Mouse (Mus musculus): Measurements from ENCODE around the gene 4933415A04Rik.

DNA sequence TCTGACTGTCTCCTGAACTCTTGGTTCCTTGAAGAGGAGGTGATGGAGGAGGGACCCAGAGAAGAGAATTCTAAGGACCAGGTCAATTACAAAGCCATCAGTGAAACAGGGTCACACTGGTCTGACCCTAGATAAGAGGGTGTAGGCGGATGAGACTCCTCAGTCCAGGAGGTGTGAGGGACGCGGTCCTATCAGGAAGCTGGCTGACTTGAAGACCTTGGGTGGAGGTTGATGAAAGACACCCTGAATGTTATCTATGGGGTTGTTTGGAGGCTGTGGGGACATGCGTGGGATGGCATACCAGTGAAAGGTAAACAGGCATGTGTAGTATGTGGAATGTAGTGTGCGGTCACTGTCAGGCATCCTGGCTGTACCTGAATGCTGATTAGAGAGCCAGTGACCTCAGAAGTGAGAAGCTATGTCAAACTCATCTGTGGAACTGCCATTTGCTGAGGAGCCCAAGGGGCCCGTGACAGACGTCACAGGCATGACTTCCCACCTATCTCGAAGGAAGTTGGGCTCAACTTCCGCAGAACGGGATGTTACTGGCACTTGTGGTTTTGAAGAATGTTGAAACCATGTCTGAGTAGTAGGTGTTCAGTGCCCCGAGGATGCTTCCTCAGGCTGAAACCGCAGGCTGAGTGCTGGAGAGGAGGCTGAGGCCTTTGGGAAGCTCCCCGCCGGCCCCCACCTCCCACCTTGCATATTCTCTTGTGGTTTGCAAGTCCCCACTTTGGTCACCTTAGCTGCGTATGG is 43.0 kb upstream of the 4933415A04Rik start:
- TF ChIP-seq CTCF (IDR thresholded peaks at IDR 0.05; ENCODE audit: low read depth, low read length) (no peak), POLR2A (IDR thresholded peaks at IDR 0.05; ENCODE audit: extremely low read depth, insufficient read depth, low read length) (no peak)

Measured in liver, adult 2 months (tissue).